Mouse (Mus musculus) left cerebral cortex, postnatal 25 days (tissue): ENCODE results near the gene Sh3d19. TPM values are rescaled to one million over a fixed set of nuclear protein-coding genes. Genes with fewer than 3 reads are reported as not detected.

Source experiments
- total RNA-seq, 2 experiments: library from RNA; stranded (reverse); gene quantifications; 2 replicates each; pipeline ENCODE4 v1.2.3; 2021

Sh3d19 gene
- total RNA-seq, 2 experiments from 2014 or later: 17.8 to 22.3 TPM

Other genes with a start within 250 kb of the Sh3d19 start
- gene Fam160a1, start 153.8 kb upstream of the Sh3d19 start, total RNA-seq: 1 to 10 TPM; 3.6 to 5.2 TPM
- under 1 TPM; 0.34 to 0.62 TPM for gene Glt28d2, start 83.6 kb upstream of the Sh3d19 start, total RNA-seq
- gene Gm37240, start 83.6 kb upstream of the Sh3d19 start, total RNA-seq: 1 to 10 TPM in 1 of 2 experiments, under 1 TPM in 1; 0.69 to 2.2 TPM
- not detected for gene Prss48, start 31.4 kb downstream of the Sh3d19 start, total RNA-seq
- 100 to 1,000 TPM; 337 to 339 TPM for gene Rps3a1, start 171.6 kb downstream of the Sh3d19 start, total RNA-seq